Mouse (Mus musculus): Measurements from ENCODE around the gene Pkp4. TPM values are rescaled to one million over a fixed set of nuclear protein-coding genes. Genes with fewer than 3 reads are reported as not detected.

Pkp4 gene
- polyA plus RNA-seq, 1 experiment from 2014 or later, result 107 TPM

GRCm38 (mm10) chr2:59217931-59218330 is 57.3 kb downstream of the Pkp4 start:
- DNase-seq (ENCODE audit: low read depth, low spot score) (no peak), ATAC-seq (no peak)
- in situ Hi-C loops (cut with MboI; ENCODE audit: low pct_unique_long_range_greater_than_20kb), result no loop called here
- H3K27me3 ChIP-seq, result no peaks in the 10 kb centered on the region
- ChIA-PET POLR2A (no interaction called here), CTCF (no interaction called here)
- TF ChIP-seq CTCF (IDR thresholded peaks at IDR 0.05), result no peak

- no peak for DNase-seq (ENCODE audit: low read depth, low spot score)
Measured at GRCm38 (mm10) chr2:59219997-59220789, 59.5 kb downstream of the Pkp4 start.

GRCm38 (mm10) chr2:59226383-59226782 is 65.7 kb downstream of the Pkp4 start:
- H3K27me3 ChIP-seq, result no peaks in the 10 kb centered on the region
- no peak for TF ChIP-seq CTCF (IDR thresholded peaks at IDR 0.05)
- ChIA-PET POLR2A (interaction anchor here (0.6 kb wide), 1 partner anchor 261 kb away, joined by 3 read pairs; no protein-coding TSS in a partner anchor), CTCF (interaction anchor here (1.0 to 1.8 kb wide), 4 partner anchors 12 to 20 kb away, joined by 3 to 8 read pairs (median 4); no protein-coding TSS in a partner anchor)
- DNase-seq (ENCODE audit: low read depth, low spot score) (no peak), ATAC-seq (no peak)
- in situ Hi-C loops (cut with MboI; ENCODE audit: low pct_unique_long_range_greater_than_20kb), result no loop called here

More at GRCm38 (mm10) chr2:59219997-59220789, 59.5 kb downstream of the Pkp4 start:
- in situ Hi-C loops (cut with MboI; ENCODE audit: low pct_unique_long_range_greater_than_20kb), result no loop called here
- TF ChIP-seq CTCF (IDR thresholded peaks at IDR 0.05), result no peak
- ATAC-seq, result no peak
- ChIA-PET POLR2A (no interaction called here), CTCF (no interaction called here)
- no peaks in the 10 kb centered on the region for H3K27me3 ChIP-seq

GRCm38 (mm10) chr2:59227011-59227410 is 66.4 kb downstream of the Pkp4 start:
- ChIA-PET CTCF (interaction anchor here (1.0 to 1.8 kb wide), 4 partner anchors 12 to 19 kb away, joined by 3 to 8 read pairs (median 4); no protein-coding TSS in a partner anchor), POLR2A (no interaction called here)
- H3K27me3 ChIP-seq, result no peaks in the 10 kb centered on the region
- no peak for TF ChIP-seq CTCF (IDR thresholded peaks at IDR 0.05)
- ATAC-seq (no peak), DNase-seq (ENCODE audit: low read depth, low spot score) (no peak)
- in situ Hi-C loops (cut with MboI; ENCODE audit: low pct_unique_long_range_greater_than_20kb), result no loop called here

GRCm38 (mm10) chr2:59227508-59228263 is 67.0 kb downstream of the Pkp4 start:
- DNase-seq (ENCODE audit: low read depth, low spot score) (no peak), ATAC-seq (no peak)
- H3K27me3 ChIP-seq, result no peaks in the 10 kb centered on the region
- CTCF ChIA-PET, result interaction anchor here (0.8 to 1.8 kb wide), 3 partner anchors 10 to 15 kb away, joined by 3 to 8 read pairs (median 4); no protein-coding TSS in a partner anchor
- POLR2A ChIA-PET, result no interaction called here
- in situ Hi-C loops (cut with MboI; ENCODE audit: low pct_unique_long_range_greater_than_20kb), result no loop called here
- TF ChIP-seq CTCF (IDR thresholded peaks at IDR 0.05), result no peak

GRCm38 (mm10) chr2:59229250-59229895 is 68.7 kb downstream of the Pkp4 start:
- no peaks in the 10 kb centered on the region for H3K27me3 ChIP-seq
- ATAC-seq (no peak), DNase-seq (ENCODE audit: low read depth, low spot score) (no peak)
- ChIA-PET CTCF (no interaction called here), POLR2A (interaction anchor here (0.7 kb wide), 1 partner anchor 1183 kb away, joined by 3 read pairs; no protein-coding TSS in a partner anchor)
- no peak for TF ChIP-seq CTCF (IDR thresholded peaks at IDR 0.05)
- in situ Hi-C loops (cut with MboI; ENCODE audit: low pct_unique_long_range_greater_than_20kb), result no loop called here

GRCm38 (mm10) chr2:59230656-59231055 is 70.0 kb downstream of the Pkp4 start:
- ATAC-seq (no peak), DNase-seq (ENCODE audit: low read depth, low spot score) (no peak)
- CTCF ChIA-PET, result no interaction called here
- H3K27me3 ChIP-seq, result no peaks in the 10 kb centered on the region
- no peak for TF ChIP-seq CTCF (IDR thresholded peaks at IDR 0.05)
- POLR2A ChIA-PET, result no interaction called here
- in situ Hi-C loops (cut with MboI; ENCODE audit: low pct_unique_long_range_greater_than_20kb), result no loop called here

GRCm38 (mm10) chr2:59231514-59231913 is 70.9 kb downstream of the Pkp4 start:
- DNase-seq (ENCODE audit: low read depth, low spot score) (no peak), ATAC-seq (no peak)
- POLR2A ChIA-PET, result no interaction called here
- no peak for TF ChIP-seq CTCF (IDR thresholded peaks at IDR 0.05)
- CTCF ChIA-PET, result no interaction called here
- in situ Hi-C loops (cut with MboI; ENCODE audit: low pct_unique_long_range_greater_than_20kb), result no loop called here
- H3K27me3 ChIP-seq, result no peaks in the 10 kb centered on the region

- DNase-seq (ENCODE audit: low read depth, low spot score) (no peak), ATAC-seq (no peak)
- in situ Hi-C loops (cut with MboI; ENCODE audit: low pct_unique_long_range_greater_than_20kb), result no loop called here
- no peaks in the 10 kb centered on the region for H3K27me3 ChIP-seq
- CTCF ChIA-PET, result no interaction called here
- no peak for TF ChIP-seq CTCF (IDR thresholded peaks at IDR 0.05)
- POLR2A ChIA-PET, result no interaction called here
Measured at GRCm38 (mm10) chr2:59233294-59233923, 72.8 kb downstream of the Pkp4 start.

GRCm38 (mm10) chr2:59233936-59234335 is 73.3 kb downstream of the Pkp4 start:
- H3K27me3 ChIP-seq, result no peaks in the 10 kb centered on the region
- ChIA-PET CTCF (no interaction called here), POLR2A (no interaction called here)
- in situ Hi-C loops (cut with MboI; ENCODE audit: low pct_unique_long_range_greater_than_20kb), result no loop called here
- ATAC-seq (no peak), DNase-seq (ENCODE audit: low read depth, low spot score) (no peak)
- TF ChIP-seq CTCF (IDR thresholded peaks at IDR 0.05), result no peak
